ENCODE assay signal across 7 mouse cellular contexts in the genomic region with DNA sequence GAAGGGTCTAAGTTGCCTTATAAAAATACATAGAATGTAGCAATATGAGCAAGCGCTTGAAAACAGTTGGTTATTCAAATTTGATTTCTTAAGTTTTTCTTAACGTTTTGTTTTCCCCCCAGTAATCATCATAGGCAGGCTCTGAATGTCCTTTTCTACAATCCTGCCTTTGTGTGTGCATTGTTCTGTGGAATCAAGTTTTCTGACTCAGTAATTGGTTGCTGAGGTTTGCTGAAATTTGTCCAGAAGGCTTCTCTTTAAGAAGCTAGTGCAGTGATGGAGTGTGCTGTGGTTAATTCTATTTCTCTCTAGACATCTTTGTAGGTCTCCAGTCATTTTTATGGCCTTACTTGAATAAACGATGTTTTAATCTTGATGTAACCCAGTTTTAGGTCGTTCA. TPM values are rescaled to one million over a fixed set of nuclear protein-coding genes. Genes with fewer than 3 reads are reported as not detected.
DNase-seq lines count a peak whose midpoint lies in the region; ATAC-seq and TF ChIP-seq lines count a peak whose summit lies in the region.

No protein-coding gene starts in this region.

- 30% methylated on average over 4 of the region's 4 CpGs for WGBS in forebrain, embryonic 12.5 days
- 33% methylated on average over 4 of the region's 4 CpGs for WGBS in hindbrain, embryonic 16.5 days
- WGBS in neural tube, embryonic 13.5 days: 23% methylated on average over 4 of the region's 4 CpGs

- ATAC-seq in forebrain, embryonic 12.5 days (ENCODE audit: low FRiP score): no peak
- ATAC-seq in hindbrain, embryonic 16.5 days: no peak
- ATAC-seq in neural tube, embryonic 13.5 days (ENCODE audit: low read depth): no peak
- no peak for ATAC-seq in megakaryocyte progenitor cell, adult 5-6 weeks (replicated peaks; ENCODE audit: poor library complexity)

- no peak for DNase-seq in left cerebral cortex, adult 2 months (ENCODE audit: extremely low spot score in 1 of 2, low spot score in 2 of 2)
- no peak for DNase-seq in left cerebral cortex, postnatal 36 days (ENCODE audit: low spot score in 2 of 2)
- no peak for DNase-seq in lung, postnatal 36 days

- H3K9me3 ChIP-seq in forebrain, embryonic 12.5 days: no peaks in the 10 kb centered on the region
- H3K9me3 ChIP-seq in hindbrain, embryonic 16.5 days (ENCODE audit: control insufficient read depth, low read length): no peaks in the 10 kb centered on the region
- no peaks in the 10 kb centered on the region for H3K9me3 ChIP-seq in neural tube, embryonic 13.5 days

- peaks cover 24% of the 10 kb centered on the region; the same call in 1 of the 2 replicates for H3K27me3 ChIP-seq in forebrain, embryonic 12.5 days
- no peaks in the 10 kb centered on the region for H3K27me3 ChIP-seq in hindbrain, embryonic 16.5 days (replicated peaks; ENCODE audit: control insufficient read depth, insufficient read depth, low read length)
- peaks cover 15% of the 10 kb centered on the region; the same call in 1 of the 2 replicates for H3K27me3 ChIP-seq in neural tube, embryonic 13.5 days

- peaks cover 19% of the 10 kb centered on the region; the same call in 1 of the 2 replicates for H3K4me1 ChIP-seq in forebrain, embryonic 12.5 days
- peaks cover 2% of the 10 kb centered on the region; the same call in 1 of the 2 replicates for H3K4me1 ChIP-seq in hindbrain, embryonic 16.5 days (ENCODE audit: control insufficient read depth, insufficient read depth, low read depth, low read length)
- H3K4me1 ChIP-seq in neural tube, embryonic 13.5 days (replicated peaks): peaks cover 7% of the 10 kb centered on the region; the same call in 1 of the 2 replicates

- H3K27ac ChIP-seq in left cerebral cortex, adult 2 months: peak overlapping the region; percentile 91
- no peak overlapping the region for H3K27ac ChIP-seq in forebrain, embryonic 12.5 days
- no peak overlapping the region for H3K27ac ChIP-seq in hindbrain, embryonic 16.5 days (ENCODE audit: low read depth, low read length)
- no peak overlapping the region for H3K27ac ChIP-seq in neural tube, embryonic 13.5 days (replicated peaks)

- peak overlapping the region; percentile 85 for H3K4me3 ChIP-seq in left cerebral cortex, adult 2 months
- peak overlapping the region; percentile 76 for H3K4me3 ChIP-seq in forebrain, embryonic 12.5 days (replicated peaks)
- H3K4me3 ChIP-seq in hindbrain, embryonic 16.5 days (ENCODE audit: low read length): peak overlapping the region; percentile 58
- peak overlapping the region; percentile 77 for H3K4me3 ChIP-seq in neural tube, embryonic 13.5 days

- H3K9ac ChIP-seq in forebrain, embryonic 12.5 days: no peak overlapping the region
- H3K9ac ChIP-seq in hindbrain, embryonic 16.5 days (ENCODE audit: low read depth, low read length): no peak overlapping the region
- no peak overlapping the region for H3K9ac ChIP-seq in neural tube, embryonic 13.5 days

- H3K4me2 ChIP-seq in forebrain, embryonic 12.5 days: peak overlapping the region; percentile 71
- peak overlapping the region; percentile 68 for H3K4me2 ChIP-seq in hindbrain, embryonic 16.5 days (ENCODE audit: low read length)
- H3K4me2 ChIP-seq in neural tube, embryonic 13.5 days: peak overlapping the region; percentile 86

- no peaks in the 10 kb centered on the region for H3K36me3 ChIP-seq in forebrain, embryonic 12.5 days (replicated peaks)
- no peaks in the 10 kb centered on the region for H3K36me3 ChIP-seq in hindbrain, embryonic 16.5 days (ENCODE audit: control insufficient read depth, insufficient read depth, low read length)
- H3K36me3 ChIP-seq in neural tube, embryonic 13.5 days: no peaks in the 10 kb centered on the region

- intact Hi-C loops in left cerebral cortex, adult 2 months (cut with DNase I): loop anchor here (2.0 kb wide), 4 partner anchors 28 to 80 kb away; no protein-coding TSS in a partner anchor
- intact Hi-C loops in left cerebral cortex, postnatal 36 days (cut with DNase I): loop anchor here (2.0 to 5.0 kb wide), 3 partner anchors 44 to 146 kb away; no protein-coding TSS in a partner anchor

- no peak for TF ChIP-seq CTCF in left cerebral cortex, adult 2 months (IDR thresholded peaks at IDR 0.05)

RNA-seq across cellular contexts. Expression of gene Igsf11, which starts 10.5 kb away (rescaled TPM):
- total RNA-seq in left cerebral cortex, adult 2 months (2021): 10 to 100 TPM; 37.7 to 49.5 TPM
- 10 to 100 TPM; 35.6 to 52.0 TPM for total RNA-seq in left cerebral cortex, postnatal 36 days (2021)
- 4.3 and 6.5 TPM in 2 replicates for polyA plus RNA-seq in forebrain, embryonic 12.5 days (2016; fragmentation: Nextera tagmentation; extraction: Ambion mirVana)
- polyA plus RNA-seq in hindbrain, embryonic 16.5 days (2015; fragmentation: Nextera tagmentation; extraction: Ambion mirVana): 3.6 and 4.3 TPM in 2 replicates
- 4.3 and 5.5 TPM in 2 replicates for polyA plus RNA-seq in neural tube, embryonic 13.5 days (2015; fragmentation: Nextera tagmentation; extraction: Ambion mirVana)
- not detected in 2 replicates for total RNA-seq in megakaryocyte progenitor cell, adult 5-6 weeks (2015)
- not detected in 2 replicates for total RNA-seq in megakaryocyte progenitor cell, adult 5-6 weeks (2017)

Comparison
In these comparisons a context has a peak if more than half of its experiments do, and no peak if none do; other contexts are left out.
1. RNA of gene Igsf11, which starts 10.5 kb away (total RNA-seq): 35.6 to 52.0 TPM in left cerebral cortex, postnatal 36 days and 37.7 to 49.5 TPM in left cerebral cortex, adult 2 months; not detected in megakaryocyte progenitor cell, adult 5-6 weeks; every median in the first group is over 10 times any median in the second.
2. Peak in every context shown above with its lines, with median percentiles within 50 percentile points of each other: H3K4me3 ChIP-seq and H3K4me2 ChIP-seq.